Mouse (Mus musculus) retina, postnatal 1 day (tissue): ENCODE data around the gene Padi1.

Experiments
- DNase-seq: peaks from one replicate; pipeline ENCODE4 v3.0.0-alpha.2; 2012

The Padi1 gene

DNA sequence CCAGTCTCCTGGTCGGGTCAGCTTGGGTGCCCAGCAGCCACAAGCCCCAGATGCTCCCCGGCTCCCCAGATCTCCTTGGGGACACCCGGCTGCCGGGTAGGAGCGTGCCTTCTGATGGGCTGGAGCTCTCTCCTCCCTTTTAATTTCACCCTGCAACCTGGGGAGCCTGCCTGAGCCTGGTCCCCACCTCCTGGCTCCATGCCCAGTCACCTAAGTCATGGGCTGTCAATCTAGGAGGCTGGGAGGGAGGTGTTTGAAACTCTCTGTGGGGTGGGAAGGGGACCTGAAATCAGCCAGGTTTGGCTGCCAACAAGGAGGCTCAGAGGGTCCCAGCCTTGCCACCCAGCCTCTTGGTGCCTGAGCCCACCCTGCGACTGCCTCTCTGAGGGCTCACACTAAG lies at the start of gene Padi1:
TSS of gene Padi1 (minus strand) at position 113 of the 400 bp plus-strand sequence.
- DNase-seq, result no peak

DNA sequence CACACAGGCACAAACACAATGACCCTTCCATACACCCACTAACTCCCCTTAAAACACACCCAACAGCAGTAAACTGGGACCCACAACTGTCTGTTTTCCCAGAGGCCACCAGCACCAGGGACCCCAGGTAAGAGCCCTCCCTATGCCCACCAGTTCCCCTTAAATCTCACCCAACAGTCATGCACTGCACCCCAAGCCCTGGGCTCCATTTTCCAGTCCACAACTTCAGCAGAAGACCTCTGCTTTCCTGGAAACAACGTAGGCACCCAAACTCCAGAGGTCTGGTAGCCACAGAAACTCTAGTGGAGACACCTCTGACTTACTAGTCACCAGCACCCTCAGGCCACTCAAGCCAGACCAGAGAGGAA lies 46.6 kb upstream of the Padi1 start:
- no peak for DNase-seq

DNA sequence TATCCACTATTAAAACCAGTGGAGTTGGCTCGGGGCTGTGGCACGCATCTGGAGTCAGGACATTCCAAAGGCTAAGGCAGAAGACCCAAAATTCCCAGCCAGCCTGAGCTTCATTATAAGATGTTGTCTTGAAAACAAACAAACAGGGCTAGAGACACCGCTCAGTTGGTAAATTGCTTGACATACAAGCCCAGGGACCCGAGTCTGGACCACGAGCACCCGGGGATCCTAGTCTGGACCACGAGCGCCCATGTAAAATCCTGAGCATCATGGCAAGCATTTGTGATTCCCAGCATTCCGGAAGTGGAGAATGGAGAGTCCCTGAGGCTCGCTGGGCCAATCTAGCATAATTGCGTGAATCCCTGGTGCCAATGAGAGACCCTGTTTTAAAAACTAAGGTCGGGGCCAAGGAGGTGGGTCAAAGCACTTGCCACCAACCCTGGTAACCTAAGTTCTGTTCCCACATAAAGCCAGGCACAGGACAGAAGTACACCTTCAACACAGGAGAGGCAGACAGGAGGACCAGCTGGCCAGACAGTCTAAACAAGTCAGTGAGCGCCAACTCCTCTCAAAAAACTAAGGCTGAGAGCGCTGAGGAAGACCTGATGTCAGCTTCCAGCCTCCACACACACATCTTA lies 46.1 kb upstream of the Padi1 start:
- no peak for DNase-seq

DNA sequence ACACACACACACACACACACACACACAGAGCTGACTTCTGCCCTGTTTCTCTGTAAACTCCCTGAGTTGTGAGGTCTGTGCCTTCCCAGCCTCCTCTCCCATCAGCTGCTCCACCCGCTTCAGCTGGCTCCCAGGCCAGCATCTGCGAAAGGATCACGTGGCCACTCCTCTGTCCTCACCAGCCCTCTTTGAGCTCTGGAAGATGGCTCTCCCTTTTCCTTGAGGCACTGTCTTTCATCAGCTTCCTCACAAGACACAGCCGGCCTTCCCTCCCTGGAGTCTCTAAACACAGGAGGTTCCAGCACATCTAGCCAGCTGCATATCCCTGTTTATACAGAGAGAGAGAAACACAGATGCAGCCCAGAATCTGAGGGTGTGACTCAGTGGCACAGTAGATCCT lies 38.3 kb upstream of the Padi1 start:
- DNase-seq, result peak; percentile 39

DNA sequence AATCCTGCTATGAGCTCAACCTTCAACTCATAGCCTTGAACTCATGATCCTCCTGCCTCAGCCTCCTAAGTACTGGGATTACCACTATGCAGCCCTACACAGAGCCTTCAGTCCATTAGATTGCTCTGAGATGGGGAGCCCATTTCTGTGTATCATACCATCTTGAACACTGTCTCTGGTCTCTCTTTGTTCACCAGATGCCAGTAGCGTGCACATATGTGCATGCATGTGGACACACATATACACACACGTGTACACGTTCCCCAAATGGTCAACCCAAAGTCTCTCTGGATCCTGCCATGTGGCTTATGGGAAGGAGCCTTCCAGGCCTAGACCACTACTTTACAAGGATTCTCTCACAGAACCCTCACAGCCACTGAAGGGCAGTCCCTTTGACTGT lies 37.4 kb upstream of the Padi1 start:
- no peak for DNase-seq

DNA sequence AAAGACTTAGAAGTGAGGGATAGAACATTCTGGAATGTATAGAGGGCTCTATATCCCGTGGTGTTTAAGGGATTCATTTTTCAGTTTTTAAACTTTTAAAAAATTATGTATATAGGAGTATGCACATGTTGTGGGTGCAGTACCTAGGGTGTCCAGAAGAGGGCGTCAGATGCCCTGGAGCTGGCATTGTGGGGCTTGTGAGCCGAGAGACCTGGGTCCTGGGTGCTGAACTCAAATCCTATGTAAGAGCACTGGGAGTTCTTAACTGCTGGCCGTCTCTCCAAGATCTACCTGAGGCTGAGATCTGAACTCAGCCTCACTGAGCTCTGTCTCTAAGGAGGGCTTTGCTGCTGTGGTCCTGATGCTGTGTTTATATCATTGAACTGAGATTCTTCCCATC lies 36.8 kb upstream of the Padi1 start:
- DNase-seq, result no peak

DNA sequence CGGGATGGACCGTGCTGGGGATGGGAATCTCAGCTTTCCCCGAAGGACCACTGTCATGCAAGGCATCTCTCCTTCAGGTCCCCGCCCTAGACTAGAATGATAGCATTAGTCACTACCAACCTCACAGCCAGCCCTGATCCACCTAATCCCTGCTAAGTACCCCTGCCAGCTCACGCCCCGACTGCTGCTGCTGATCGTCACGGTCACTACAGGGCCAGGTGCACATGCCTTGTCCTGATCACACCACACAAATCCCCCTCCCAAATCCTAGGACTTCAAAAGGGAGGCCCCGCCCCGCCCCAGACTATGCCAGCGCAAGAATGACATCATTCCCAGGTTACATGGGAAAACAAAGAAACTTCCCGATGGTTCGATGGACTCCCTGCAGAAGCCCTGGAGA lies 36.2 kb upstream of the Padi1 start:
- DNase-seq, result peak; percentile 67

DNA sequence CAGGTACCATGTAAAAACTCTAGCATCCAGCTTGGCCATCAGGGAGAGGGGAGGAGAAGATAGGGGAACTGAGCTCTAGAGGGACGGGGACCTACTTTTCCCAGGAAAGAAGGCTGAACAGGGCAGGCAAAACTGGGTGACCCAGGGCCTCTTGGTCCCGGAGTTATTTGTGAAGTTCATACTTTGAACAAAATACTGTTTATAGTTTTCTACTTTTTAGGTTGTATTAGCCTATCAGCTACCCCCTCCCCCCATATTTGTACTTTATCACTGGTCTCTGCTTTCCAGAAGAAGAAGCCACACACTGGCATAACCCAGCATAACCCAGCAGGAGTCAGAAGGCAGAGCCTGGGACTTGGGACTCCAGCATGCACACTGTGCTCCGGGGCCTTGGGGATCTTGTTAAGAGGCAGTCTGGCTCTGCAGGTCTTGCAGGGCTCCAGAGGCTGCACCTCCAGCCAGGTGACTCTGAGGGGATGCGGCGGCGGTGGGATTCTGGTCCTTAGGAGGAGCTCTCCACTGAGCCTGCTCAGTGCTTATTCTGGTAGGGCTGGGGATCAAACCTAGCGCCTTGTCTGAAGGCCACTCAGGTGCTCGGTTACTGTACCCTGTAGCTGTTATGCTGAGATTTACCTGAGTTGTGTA lies 35.6 kb upstream of the Padi1 start:
- no peak for DNase-seq

DNA sequence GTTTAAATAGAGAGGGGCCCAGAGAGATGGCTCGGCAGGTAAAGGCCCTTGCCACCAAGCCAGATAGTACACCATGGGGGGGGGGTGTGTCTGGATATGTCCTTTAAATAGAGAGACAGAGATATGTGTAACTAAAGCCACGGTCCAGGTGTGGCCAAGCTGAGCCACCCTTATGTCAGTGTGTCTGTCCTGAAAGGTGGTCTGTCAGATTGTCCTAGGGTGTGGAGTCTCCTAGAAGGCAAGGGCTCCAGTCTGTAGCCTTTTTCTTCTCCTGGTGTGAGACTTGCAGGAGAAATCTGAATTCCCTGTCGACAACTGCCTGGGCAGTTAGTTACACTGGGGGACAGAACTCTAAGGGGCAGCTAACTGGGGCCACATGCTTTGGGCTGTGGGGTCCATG lies 34.6 kb upstream of the Padi1 start:
- no peak for DNase-seq

DNA sequence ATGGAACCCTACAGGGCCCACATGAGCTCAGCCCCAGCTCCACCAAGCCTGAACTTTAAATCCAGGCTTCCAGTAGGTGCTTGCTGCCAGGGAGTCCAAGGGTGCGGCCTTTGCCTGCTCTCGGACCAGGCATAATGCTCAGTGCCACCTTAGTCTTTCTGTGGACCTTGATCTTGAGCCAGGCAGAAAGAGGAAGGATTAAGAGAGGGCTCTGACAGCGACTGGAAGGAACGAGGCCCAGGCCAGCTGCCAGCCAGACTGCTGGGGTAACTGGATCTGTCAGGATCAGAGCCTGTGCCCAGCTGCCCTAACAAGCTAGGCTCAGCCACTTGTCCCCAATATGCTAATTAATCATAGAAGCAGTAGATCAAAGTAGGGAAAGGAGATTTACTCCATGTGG lies 34.2 kb upstream of the Padi1 start:
- peak; percentile 82 for DNase-seq

DNA sequence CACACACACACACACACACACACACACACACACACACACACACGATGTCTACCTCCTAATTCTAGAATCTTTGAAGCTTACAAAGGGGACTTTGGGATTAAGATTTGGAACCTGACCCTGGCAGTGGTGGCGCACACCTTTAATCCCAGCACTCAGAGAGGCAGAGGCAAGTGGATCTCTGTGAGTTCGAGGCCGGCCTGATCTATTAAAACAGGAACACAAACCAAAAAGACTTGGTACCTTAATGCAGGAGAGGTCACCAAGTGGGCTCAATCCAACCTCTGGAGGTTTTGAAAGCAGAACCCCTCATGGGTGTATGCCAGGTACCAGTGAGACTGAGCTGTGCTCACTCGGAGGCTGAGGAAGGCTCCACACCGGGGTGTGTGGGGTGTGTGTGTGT lies 33.5 kb upstream of the Padi1 start:
- DNase-seq, result no peak

DNA sequence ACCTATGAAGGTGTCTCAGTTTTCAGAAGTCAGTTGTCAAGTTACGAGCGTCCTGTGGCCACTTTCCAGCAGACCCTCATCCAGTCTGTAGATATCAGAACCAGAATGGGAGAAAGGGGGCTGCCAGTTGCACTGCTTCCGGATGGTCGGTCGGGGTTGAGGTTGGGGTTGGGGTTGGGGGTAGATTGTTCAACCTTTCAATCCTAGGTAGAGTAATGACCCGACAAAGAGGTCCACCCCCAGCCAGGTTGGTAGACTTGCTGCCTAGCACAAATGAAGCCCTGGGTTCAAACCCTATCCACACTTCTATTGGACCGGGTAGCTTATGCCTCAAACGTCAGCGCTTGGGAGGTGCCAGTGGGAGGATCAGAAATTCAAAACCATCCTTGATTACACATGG lies 33.1 kb upstream of the Padi1 start:
- DNase-seq, result no peak

DNA sequence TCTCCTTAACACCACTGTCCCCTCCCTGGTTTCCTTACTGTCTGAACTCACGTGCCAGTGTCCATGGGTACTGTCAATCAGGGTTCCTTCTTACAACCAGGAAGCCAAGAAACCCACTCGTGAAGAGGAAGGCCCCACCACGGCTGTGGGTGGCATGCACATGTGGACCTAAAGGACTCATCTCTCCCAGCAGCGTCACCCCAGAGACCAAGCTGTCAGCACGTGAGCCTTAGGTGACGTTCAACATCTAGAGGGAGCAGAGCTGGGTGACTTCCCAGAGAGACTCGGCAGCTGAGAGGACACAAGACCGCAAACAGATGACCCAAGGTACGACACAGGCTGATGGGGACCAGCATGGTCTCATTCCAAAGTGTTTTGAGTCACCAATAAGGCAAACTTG lies 31.9 kb upstream of the Padi1 start:
- DNase-seq, result no peak

DNA sequence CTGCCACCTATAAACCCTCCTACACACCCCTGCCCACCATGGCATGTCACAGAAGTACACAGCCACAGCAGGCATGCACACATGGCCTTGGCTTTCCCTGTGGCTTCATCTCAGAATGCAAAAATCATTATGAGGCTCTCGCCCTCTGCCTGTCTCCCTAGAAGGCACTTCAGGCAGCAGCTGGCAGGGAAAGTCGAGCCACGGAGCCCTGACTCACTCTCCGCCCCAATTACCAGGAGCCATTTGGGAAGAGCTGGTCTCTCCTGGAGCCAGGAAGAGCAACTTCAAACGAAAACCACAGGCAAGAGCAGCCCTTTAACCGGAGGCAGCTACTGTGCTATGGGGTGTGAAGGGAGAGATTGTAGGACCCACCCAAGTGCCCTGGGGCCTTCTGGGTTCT lies 31.1 kb upstream of the Padi1 start:
- no peak for DNase-seq

DNA sequence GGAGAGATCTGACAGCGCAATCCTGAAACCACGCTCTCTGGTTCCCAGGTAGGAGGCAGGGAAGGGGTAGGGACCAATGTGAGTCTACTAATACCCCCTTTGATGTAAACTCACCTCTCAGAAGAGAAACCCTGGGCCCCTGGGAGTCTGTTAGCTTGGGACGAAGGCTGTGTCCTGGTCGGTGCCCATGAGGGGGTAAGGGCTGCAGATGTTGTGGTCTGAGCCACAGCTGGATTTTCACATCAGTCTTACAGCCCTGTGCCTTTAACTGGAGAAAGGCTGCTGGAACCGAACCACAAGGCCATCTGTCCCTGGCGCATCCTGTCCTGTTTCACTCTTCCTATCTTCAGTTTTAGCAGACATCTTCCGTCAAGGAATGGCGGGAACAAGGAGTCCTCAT lies 30.6 kb upstream of the Padi1 start:
- DNase-seq, result no peak

DNA sequence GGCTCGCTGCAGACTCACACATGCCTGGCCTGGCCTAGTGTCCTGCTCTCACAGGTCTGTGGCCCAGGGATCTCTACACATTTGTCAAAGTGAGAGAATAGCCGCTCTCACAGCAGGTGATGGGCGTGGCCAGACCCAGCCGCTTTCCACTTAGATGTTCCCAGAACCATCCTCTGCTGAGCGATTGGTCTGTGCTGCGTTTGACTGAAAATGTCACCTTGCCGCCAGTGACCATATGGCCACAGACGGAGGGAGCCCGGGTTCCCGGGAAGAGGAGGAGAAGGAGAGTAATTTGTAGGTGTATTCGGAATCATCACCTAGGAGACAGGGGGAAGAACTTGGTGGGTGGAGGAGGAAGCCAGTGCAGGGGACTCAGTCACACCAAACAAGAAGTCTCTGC lies 27.4 kb upstream of the Padi1 start:
- no peak for DNase-seq

DNA sequence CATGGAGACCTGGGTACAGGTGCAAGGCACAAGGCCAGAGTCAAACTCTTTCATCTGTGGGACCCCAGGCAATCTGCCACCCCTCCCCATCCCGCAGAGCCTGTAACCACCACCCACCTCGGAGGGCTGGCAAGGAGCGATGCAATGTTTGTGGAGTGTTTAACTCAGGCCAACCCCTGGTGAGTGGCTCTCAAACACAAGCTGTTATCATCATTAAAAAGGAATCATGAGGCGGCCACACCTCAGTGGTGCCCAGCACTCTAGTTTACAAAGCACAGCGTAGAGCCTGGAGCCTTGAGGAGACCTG lies 27.1 kb upstream of the Padi1 start:
- no peak for DNase-seq

DNA sequence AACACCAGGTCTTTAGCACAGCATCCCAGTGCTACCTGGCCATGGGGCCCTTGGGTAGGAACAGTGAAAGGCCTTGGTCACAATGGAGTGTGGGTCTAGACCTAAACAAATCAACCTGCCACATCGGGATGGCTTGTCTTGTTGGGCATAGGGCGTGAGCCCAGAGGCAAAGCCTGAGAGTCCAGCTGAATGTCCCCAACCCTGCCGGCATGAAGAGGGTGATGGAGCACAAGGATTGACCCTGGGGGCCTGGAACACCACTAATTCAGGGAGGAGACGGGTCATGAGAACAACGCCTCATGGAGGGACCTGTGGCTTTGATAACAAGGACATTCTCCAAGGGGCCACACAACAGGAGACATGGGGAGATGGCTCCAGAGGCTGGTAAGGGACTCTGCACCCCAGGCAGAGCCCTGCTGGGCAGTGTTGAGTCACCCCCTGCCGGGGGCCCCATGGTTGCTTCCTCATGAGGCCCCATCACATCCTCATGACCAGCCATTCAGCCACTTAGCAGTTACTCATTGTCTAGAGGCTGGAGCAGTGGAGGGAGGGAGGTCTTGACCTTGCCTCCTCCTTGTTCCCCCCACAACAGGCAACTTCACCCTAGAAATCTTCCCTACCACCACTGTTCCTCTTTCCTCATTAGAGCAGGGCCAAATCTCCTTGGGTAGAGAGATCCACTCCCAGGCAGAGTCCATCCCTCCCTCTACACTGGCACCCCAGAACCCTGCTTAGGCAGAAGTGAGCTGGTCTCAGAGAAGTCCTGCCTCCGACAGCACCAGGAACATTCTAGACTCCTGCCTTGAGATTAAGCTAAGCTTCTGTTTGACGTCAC lies 26.5 kb upstream of the Padi1 start:
- DNase-seq, result no peak

DNA sequence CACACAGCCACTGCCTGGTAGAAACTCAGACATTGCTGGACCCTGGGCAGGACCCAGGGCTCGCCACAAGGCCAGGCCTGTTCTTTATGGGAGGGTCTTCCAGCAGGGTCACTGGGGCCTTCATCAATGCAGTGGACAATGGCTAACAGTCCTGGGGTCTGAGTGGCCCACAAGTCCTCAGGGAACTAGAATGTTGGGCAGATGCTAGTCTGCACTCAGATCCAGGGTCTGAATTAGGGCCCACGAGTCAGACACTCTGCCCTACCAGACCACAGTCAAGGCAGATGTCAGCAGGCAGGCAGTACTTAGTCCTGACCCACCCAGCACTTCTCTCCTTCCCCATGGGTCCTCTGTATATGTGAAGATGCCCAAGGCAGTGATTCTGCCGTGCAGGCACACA lies 25.8 kb upstream of the Padi1 start:
- no peak for DNase-seq

DNA sequence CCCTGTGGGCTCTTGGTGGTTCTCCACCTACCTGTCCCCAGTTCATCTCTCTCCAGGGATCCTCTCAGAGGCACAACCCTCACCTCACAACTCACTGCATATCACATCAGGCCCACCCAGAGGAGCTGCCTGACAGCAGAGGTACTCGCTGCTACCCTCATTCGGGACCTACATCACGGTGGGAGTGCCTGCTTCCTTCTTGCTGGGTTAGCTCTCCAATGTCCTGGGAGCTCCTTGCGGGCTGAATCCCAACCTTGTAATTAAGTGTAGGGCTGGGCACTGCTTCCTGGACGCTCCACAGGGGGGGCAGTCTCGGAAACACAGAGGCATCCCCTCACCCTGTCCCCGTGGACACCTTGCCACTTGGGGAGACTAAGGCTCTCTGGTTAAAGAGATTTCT lies 25.3 kb upstream of the Padi1 start:
- DNase-seq, result no peak

DNA sequence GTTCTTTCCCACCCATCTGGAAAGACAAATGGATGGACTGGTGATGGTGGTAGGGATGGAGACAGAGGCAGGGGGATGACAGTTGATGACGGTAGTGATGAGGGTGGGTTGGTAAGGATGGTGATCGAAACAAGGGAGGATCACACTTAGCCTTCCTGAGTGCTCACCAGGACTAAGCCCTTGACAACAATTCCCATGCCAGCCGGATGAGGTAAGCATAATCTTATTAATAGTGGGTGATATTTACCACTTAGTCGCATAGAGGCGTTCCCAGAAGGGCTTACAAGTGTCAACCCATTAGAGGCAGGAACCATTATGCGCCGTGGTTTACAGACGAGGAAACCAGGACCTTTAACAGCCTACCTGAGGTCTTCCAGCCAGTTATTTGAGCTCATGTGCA lies 24.4 kb upstream of the Padi1 start:
- peak; percentile 56 for DNase-seq

DNA sequence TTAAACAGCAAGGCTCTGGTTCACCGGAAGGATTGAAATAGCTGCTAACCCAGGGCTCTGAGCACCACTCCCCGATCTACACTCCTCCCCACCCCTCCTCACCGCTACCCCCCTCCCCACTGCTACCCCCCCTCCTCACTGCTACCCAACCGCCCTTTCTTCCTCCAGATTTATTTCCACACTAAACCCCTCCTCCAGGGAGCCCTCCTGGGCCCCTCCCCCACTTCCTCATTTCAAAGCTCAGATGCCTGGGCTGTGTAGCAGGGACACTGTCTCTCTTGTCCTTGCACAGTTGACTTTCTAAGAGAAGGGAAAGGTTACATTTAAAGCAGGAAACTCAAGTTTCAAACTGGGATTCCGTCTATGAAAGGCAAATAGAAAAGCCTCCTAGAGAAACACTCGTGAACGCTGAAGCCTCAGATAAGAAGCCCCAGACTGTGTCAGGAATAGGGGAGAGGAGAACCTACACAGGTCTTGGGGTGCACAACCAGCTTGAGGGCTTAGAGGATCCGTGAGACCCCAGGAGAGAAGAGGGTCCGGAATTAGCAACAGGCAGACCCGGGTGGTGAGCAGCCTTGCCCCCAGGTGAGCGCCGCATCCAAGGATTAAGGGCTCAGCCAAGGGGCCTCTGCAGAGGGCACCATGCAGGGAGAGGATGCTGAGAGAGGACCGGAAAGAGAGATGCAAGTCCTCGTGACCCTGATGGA lies 23.1 kb upstream of the Padi1 start:
- peak; percentile 33 for DNase-seq

DNA sequence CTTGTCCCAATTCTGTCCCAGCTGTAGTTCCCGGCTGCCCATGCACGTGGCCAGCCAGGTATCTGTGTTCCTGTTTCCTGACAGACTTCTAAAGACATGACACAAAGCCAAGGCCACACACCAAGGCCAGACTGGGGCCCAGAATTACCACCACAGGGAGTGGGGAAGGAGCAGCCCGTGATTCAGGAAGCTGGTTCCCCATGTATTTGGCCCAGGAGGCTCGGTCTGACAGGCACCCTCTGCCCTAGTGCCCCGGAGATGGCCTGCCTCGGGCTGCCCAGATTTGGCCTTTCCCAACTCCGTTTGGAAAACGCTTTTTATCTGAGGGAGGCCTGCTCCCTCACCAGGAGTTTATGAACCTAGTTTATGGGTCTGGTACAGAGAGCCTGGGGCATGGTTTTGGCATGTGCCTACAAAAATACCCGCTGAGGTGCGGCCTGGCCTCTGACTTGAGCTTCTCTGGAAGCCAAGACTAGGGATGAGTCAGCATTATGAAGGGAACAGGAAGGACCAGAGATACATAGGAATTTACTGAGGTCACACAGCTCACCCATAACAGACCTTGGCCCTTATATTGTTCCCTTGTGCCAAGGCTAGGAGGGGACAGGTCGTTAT lies 16.6 kb upstream of the Padi1 start:
- no peak for DNase-seq

DNA sequence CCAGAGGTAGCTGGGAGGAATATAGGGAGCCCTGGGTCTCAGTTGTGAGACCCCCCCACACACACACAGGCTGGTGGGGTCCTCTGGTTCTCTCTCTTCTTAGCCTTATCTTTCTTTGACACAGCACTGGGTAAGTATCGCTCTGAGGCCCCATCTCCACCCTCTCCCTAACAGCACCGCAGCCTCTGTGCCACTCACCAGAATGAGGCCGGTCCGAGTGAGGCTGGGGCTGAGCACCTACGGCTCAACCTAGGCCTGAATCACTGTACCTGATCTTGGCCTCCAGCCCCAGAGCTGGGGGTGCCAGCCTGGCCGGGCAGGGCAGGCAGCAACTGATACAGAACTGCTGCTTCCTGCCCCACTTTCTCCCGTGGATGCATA lies 15.2 kb upstream of the Padi1 start:
- DNase-seq, result no peak
